Mouse (Mus musculus): ENCODE data around the gene Tcl1.
"Not testable (repeated sequence)": the region's sequence is repeated elsewhere in the genome, so short reads cannot be mapped to it uniquely, and the experiment has no call there.

Tcl1 gene

DNA sequence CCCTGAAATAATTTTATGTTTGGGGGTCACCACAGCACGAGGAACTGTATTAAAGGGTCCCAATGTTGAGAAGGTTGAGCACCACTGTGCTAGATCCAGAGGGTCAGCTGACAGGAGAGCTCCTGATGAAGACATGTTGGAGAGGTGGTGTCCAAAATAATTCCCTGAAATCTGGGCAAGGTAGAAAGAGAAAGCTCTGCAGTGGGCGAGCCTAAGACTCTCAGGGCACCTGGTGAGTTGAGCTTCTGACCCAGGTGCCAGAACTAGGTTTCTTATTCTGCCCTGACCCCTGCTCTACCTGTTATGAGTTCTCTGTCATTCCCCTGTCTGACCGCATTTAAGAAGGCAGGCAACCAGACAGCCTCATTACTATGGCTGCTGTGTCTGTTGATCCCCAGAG is 46.5 kb downstream of the Tcl1 start, which contains the start of gene Tcl1b5:
Gene Tcl1b5, plus strand, starts transcription at position 301 of the 400 bp plus-strand sequence.
- not testable (repeated sequence) for DNase-seq

GRCm38 (mm10) chr12:105174318-105174717 is 48.3 kb downstream of the Tcl1 start:
- not testable (repeated sequence) for DNase-seq

DNA sequence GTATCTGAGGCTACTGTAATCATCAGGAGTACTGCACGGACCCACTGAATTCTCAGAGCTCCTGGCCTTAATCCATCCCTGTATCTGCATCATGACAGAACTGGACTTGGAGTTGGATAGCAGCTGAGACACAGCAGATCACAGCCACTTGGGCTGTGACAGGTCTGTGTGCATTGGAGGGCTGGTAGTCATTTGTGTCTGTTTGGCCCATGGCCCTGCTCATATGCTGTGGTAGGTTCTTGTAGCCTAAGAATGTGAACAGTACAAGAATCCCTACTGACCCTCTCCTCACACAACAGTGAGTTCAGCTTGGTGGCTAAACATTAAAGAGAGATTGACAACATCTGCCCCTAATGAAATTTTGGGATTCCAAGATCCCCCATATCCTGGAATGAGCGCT is 49.2 kb downstream of the Tcl1 start:
- no peak for DNase-seq
